Mouse (Mus musculus) small intestine, adult 2 months (tissue): ENCODE results near the gene Gm43191. TPM values are rescaled to one million over a fixed set of nuclear protein-coding genes. Genes with fewer than 3 reads are reported as not detected.

ENCODE experiments used
- H3K27ac ChIP-seq: fragments of 200-500 bp; 2 replicates; pipeline ENCODE4 v1.5.1; 2012; ENCODE audit warnings: low read depth, low read length, control low read depth, inconsistent platforms; ENCODE audit not compliant: insufficient read depth
- H3K27me3 ChIP-seq: fragments of 200-500 bp; 2 replicates; pipeline ENCODE4 v1.6.1; 2012; ENCODE audit warnings: mild to moderate bottlenecking, moderate library complexity, low read length, inconsistent platforms; ENCODE audit not compliant: control insufficient read depth, insufficient read depth
- H3K36me3 ChIP-seq: fragments of 200-500 bp; 2 replicates; pipeline ENCODE4 v1.6.1; 2012; ENCODE audit warnings: mild to moderate bottlenecking, low read length, control low read depth, inconsistent platforms; ENCODE audit not compliant: control insufficient read depth, insufficient read depth
- H3K4me1 ChIP-seq: fragments of 200-500 bp; 2 replicates; pipeline ENCODE4 v1.6.1; 2012; ENCODE audit warnings: low read length, inconsistent platforms, mixed read lengths; ENCODE audit not compliant: control insufficient read depth, insufficient read depth, insufficient read length
- H3K4me3 ChIP-seq: fragments of 200-500 bp; 2 replicates; pipeline ENCODE4 v1.5.1; 2012; ENCODE audit warnings: low read depth, mild to moderate bottlenecking, control low read depth, inconsistent platforms, low read length, moderate library complexity
- CTCF ChIP-seq: fragments of 200-500 bp; IDR thresholded peaks from 2 replicates; pipeline ENCODE4 v1.5.1; 2012; ENCODE audit warnings: low read depth, mild to moderate bottlenecking, control low read depth, inconsistent platforms, low read length, moderate library complexity, mixed read lengths; ENCODE audit not compliant: insufficient replicate concordance, insufficient read length; ENCODE audit errors: extremely low read depth
- POLR2A ChIP-seq: fragments of 200-500 bp; IDR thresholded peaks from 2 replicates; pipeline ENCODE4 v1.6.1; 2012; ENCODE audit warnings: low read depth, mild to moderate bottlenecking, control low read depth, inconsistent platforms, low read length, moderate library complexity
- WGBS: fragments of 180-500 bp; shearing (Covaris S2); methylation state at CpG from one replicate; pipeline ENCODE4 v1.1.7; 2018; 5-methylcytosine and 5-hydroxymethylcytosine counted together
- polyA plus RNA-seq: library from polyadenylated mRNA; depleted of rRNA; stranded (reverse); fragments of >200 nt; gene quantifications from 2 replicates; pipeline ENCODE4 v1.2.3, GENCODE M21; 2012

Gm43191 gene
- polyA plus RNA-seq, 1 experiment: not detected

- TF ChIP-seq POLR2A (no peak), CTCF (no peak)
- WGBS: 87% methylated on average over 7 of the region's 7 CpGs
- peaks cover 4% of the 10 kb centered on the region; the same call in 1 of the 2 replicates for H3K4me1 ChIP-seq
- no peaks in the 10 kb centered on the region for H3K27me3 ChIP-seq
- H3K36me3 ChIP-seq: peaks cover 53% of the 10 kb centered on the region
- H3K4me3 ChIP-seq: no peak overlapping the region
- no peak overlapping the region for H3K27ac ChIP-seq
Observed at GRCm38 (mm10) chr3:116638572-116638971, 42.5 kb downstream of the Gm43191 start.

GRCm38 (mm10) chr3:116637693-116638476, 43.2 kb downstream of the Gm43191 start:
- 41% methylated on average over 9 of the region's 9 CpGs for WGBS
- peaks cover 54% of the 10 kb centered on the region for H3K36me3 ChIP-seq
- TF ChIP-seq POLR2A: no peak
- no peak for TF ChIP-seq CTCF

GRCm38 (mm10) chr3:116635799-116636198, 45.3 kb downstream of the Gm43191 start:
- 59% methylated on average over 5 of the region's 5 CpGs for WGBS
- TF ChIP-seq POLR2A (no peak), CTCF (no peak)
- Histone ChIP-seq H3K4me1 (peaks cover 4% of the 10 kb centered on the region; the same call in 1 of the 2 replicates), H3K4me3 (no peak overlapping the region), H3K36me3 (peaks cover 55% of the 10 kb centered on the region), H3K27me3 (no peaks in the 10 kb centered on the region), H3K27ac (no peak overlapping the region)

More at GRCm38 (mm10) chr3:116637693-116638476, 43.2 kb downstream of the Gm43191 start:
- Histone ChIP-seq H3K27me3 (no peaks in the 10 kb centered on the region), H3K4me3 (no peak overlapping the region), H3K27ac (peak overlapping the region; percentile 49; the same call in 1 of the 2 replicates), H3K4me1 (peaks cover 4% of the 10 kb centered on the region; the same call in 1 of the 2 replicates)

GRCm38 (mm10) chr3:116634853-116635252, 46.2 kb downstream of the Gm43191 start:
- TF ChIP-seq POLR2A (no peak), CTCF (no peak)
- WGBS: 92% methylated on average over 8 of the region's 8 CpGs
- Histone ChIP-seq H3K4me1 (peaks cover 4% of the 10 kb centered on the region; the same call in 1 of the 2 replicates), H3K36me3 (peaks cover 51% of the 10 kb centered on the region), H3K27ac (no peak overlapping the region), H3K27me3 (no peaks in the 10 kb centered on the region), H3K4me3 (no peak overlapping the region)

GRCm38 (mm10) chr3:116634091-116634490, 47.0 kb downstream of the Gm43191 start:
- H3K4me3 ChIP-seq: no peak overlapping the region
- TF ChIP-seq POLR2A (no peak), CTCF (no peak)
- no peak overlapping the region for H3K27ac ChIP-seq
- H3K27me3 ChIP-seq: no peaks in the 10 kb centered on the region
- peaks cover 45% of the 10 kb centered on the region for H3K36me3 ChIP-seq
- 87% methylated on average over 3 of the region's 3 CpGs for WGBS
- H3K4me1 ChIP-seq: peaks cover 4% of the 10 kb centered on the region; the same call in 1 of the 2 replicates

- WGBS: 84% methylated on average over 3 of the region's 3 CpGs
- no peak for TF ChIP-seq CTCF
- TF ChIP-seq POLR2A: no peak
- no peak overlapping the region for H3K27ac ChIP-seq
- H3K4me3 ChIP-seq: no peak overlapping the region
- no peaks in the 10 kb centered on the region for H3K27me3 ChIP-seq
- peaks cover under 1% of the 10 kb centered on the region; the same call in 1 of the 2 replicates for H3K4me1 ChIP-seq
- peaks cover 47% of the 10 kb centered on the region for H3K36me3 ChIP-seq
Observed at GRCm38 (mm10) chr3:116632971-116633370, 48.1 kb downstream of the Gm43191 start.

- no peaks in the 10 kb centered on the region for H3K4me1 ChIP-seq
- TF ChIP-seq POLR2A: no peak
- TF ChIP-seq CTCF: no peak
- WGBS: 88% methylated on average over 1 of the region's 1 CpGs
- H3K4me3 ChIP-seq: no peak overlapping the region
- peaks cover 45% of the 10 kb centered on the region for H3K36me3 ChIP-seq
- H3K27me3 ChIP-seq: no peaks in the 10 kb centered on the region
- H3K27ac ChIP-seq: no peak overlapping the region
Observed at GRCm38 (mm10) chr3:116631459-116631858, 49.6 kb downstream of the Gm43191 start.

GRCm38 (mm10) chr3:116622641-116623040, 58.4 kb downstream of the Gm43191 start:
- peaks cover 25% of the 10 kb centered on the region for H3K36me3 ChIP-seq
- H3K4me1 ChIP-seq: no peaks in the 10 kb centered on the region
- no peak overlapping the region for H3K4me3 ChIP-seq
- 93% methylated on average over 7 of the region's 7 CpGs for WGBS
- H3K27me3 ChIP-seq: no peaks in the 10 kb centered on the region
- H3K27ac ChIP-seq: no peak overlapping the region
- TF ChIP-seq CTCF (no peak), POLR2A (no peak)
